Mouse (Mus musculus): ENCODE data around the gene Ryr2. TPM values are rescaled to one million over a fixed set of nuclear protein-coding genes. Genes with fewer than 3 reads are reported as not detected.
A peak's percentile ranks its signal among the peaks of the same experiment; 100 is the strongest.
"Not testable (repeated sequence)": the region's sequence is repeated elsewhere in the genome, so short reads cannot be mapped to it uniquely, and the experiment has no call there.

Ryr2 gene
- total RNA-seq (2022), result 100 to 1,000 TPM; 139 to 174 (median 157) TPM

DNA sequence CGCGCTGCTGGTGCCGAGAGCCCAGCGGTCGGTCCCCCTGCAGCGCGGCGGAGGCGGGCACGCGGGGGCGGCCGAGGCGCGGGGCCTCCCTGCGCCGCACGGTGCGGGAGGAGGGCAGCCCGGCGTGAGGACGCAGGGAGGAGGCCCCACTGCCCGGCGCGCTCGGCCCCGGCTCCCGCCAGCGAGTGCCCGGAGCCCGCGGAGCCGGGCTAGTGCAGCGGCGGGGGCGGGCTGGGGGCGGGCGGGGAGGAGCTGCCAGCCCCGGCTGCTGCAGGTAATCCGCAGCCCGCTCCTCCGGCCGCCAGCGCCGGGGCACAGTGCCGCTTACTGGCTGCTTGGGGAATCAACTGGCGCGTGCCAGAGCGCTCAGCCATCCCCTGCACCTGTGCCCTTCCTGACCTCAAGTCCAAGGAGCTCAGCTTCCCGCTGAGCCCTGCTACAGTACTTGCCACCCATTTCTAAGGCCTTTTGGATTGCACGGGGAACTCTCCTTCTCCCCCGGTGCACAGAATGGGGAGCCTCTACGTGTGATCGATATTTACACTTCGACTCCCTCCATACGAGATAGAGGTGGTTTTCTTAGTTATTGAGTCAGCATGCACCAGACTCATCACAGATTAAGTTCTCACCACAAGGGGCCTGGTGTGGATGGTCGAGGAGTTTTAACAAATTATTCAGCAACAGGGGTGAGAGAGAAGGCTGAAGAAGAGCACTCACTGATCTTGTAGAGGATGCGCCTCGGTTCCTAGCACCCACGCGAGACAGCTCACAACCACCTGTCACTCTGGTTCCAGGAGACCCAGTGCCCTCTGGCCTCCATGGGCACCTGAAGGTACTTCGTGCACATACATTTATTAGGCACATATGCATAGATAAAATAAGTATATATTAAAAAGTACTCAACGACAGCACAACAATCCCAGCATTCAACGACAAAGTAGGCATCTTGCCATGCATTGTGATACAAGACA, at the start of gene Ryr2:
Gene Ryr2, minus strand, starts transcription at position 284 of the 971 bp plus-strand sequence.
- DNase-seq (ENCODE audit: low spot score in 2 of 2), result peak; percentile 61 to 71

DNA sequence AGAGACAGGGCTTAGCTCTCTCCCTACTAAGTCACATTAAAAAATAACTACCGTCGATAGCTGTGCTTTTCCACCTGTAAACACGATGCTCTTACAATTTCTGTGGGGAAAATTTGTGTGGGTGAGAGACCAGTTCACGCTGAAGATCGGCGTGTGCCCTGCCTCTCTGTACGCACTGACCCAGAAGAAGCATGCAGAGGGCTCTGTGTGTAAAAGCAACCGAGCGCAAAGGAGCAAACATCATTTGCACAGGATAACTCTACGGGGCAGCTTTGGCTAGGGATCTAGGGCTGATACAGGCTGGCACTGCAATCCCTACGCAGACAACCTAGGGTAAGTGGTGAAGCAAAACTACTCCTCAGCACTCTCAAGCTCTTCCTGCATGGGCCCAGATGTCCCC, 47.2 kb upstream of the Ryr2 start:
- DNase-seq (ENCODE audit: low spot score in 2 of 2), result no peak

DNA sequence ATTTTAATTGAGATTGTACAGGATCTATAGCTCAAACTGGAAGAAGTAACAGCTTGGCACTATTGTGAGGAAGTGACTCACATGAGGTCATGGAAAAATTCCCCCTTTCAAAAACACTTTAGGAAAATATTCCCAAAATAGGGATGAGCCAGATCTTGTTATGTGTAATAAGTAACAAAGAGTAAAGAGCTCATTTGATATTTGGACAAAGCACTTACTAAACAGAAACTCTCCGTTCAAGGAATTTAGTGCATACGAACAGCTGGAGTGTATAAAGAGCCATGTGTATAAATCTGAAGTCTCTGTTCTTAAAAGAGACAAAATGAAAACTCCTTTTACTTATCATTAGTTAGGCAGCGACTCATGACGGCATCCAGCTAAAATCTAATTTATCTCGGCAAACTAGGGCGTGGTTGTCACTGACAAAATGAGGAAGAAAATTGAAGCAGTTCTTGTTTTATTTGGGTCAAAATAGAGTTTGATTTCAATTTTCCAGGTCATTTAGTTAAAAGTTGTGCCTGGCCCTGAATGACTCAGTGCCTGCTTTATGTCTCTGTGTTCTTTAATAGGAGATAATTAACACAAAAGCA, 40.3 kb upstream of the Ryr2 start:
- DNase-seq (ENCODE audit: low spot score in 2 of 2), result no peak

DNA sequence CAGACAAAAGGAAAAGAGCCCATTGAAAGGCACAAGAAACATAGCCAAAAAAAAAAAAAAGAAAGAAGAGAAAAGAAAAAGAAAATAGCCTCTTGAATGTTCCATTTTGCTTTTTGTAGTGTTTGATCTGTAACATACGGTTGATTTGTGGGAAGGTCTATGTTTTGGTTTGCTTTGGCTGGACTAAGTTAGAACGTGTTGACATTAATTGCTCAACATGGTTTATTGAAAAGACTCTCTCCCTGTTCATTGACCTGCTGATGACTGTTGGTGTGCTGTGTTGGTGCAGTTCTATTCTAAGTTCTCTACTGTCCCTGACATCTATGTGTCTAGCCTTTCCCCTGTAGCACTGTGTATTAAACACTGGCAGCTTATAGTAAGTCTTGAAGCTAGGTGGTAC, 39.7 kb upstream of the Ryr2 start:
- DNase-seq (ENCODE audit: low spot score in 2 of 2), result no peak

DNA sequence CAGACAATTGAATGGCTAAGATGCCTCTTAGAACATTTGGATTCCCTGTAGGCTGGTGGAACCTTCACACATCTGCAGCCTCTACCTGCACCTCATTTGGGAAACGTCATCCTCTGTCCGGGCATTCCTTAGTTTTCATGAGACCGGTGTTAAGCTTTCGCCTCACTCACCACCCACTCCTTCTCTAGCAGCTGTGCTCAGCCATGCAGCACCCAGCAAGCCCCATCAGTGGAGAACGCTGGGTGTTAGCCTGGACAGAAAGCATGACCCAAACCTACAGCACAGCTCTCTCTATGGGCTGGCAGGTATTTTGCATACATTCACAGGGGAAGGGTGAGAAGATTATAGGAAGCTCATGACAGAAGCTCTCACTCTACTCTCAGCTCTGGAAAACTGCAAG, 36.6 kb upstream of the Ryr2 start:
- DNase-seq (ENCODE audit: low spot score in 2 of 2), result no peak

DNA sequence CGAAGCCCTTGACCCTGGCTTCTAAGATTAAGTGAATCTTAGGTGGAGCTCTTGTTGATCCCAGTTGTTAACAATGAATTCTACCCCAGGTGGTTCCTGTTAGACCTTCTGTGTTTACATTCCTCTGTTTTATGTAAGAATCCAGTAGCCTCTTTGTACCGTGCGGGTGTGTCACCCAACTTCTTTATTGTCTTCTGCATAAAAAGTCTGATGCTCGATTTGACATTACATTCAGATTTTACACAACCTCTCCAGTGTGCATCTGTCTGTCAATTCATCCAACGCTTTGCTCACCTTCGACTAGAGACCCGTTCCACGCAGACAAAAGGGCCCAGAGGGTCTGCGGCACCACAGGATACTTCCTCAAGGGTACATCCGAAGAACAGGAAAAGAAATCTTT, 29.7 kb upstream of the Ryr2 start:
- DNase-seq (ENCODE audit: low spot score in 2 of 2), result not testable (repeated sequence)

DNA sequence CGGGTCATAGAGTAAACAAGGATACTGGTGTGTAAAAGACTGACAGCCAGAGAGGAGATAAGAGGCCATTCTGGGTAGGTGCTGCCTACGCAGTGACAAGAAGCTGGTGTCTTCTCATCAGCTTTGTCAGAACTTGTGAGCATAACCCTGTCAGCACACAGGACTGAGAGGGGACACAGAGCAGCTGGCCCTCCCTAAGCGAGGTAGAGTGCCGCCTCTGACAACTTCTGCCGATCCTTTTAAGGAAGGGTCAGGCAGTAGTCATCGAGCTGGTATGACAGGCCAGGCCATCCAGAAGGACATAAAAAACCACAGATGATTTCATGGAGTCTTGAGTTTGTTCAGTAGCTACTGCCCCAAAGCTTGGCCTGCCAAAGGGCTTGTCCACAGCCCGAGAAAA, 26.8 kb upstream of the Ryr2 start:
- DNase-seq (ENCODE audit: low spot score in 2 of 2), result no peak

DNA sequence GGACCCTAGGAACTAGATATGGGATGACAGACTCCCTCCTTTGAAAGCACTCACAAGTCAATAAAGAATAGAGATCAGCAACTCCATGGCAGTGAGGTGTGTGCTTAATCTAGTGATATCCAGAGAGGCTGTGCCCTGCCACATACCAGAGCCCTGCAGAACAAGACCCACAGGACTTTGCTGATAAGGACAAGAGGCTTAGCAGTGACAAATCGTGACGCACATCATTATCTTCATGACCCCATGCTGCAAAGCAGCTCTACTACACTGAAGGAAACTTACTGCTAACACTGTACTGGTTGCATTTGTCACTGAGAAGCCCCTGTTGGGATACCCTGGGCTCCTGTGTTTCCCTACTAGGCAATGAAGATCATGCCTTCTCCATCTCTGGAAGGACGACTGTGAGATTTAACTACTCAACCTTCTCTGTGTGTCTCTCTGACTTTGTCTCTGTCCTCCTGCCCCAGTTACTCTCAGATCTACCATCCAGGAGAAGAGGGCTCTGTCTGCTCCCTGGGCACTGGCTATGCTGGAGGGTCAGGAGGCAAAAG, 25.5 kb upstream of the Ryr2 start:
- no peak for DNase-seq (ENCODE audit: low spot score in 2 of 2)

DNA sequence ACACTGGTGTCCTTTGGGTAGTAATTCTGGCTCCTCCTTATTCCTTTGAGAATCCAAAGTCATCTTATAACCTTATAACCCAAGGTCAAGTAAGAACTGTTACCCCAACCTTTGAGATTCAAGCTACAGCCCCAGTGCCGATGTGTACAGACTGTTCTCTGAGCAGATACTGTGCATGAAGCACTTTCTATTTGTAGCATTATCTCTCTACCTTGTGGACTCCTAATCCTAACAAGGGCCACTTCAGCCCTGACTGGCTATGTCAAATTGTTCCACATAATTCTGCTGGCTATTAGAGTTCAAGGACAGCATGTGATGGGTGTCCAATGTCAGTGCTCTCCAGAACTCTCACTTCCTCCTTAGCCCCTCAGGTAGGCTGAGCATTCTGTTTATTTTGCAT, 22.4 kb upstream of the Ryr2 start:
- no peak for DNase-seq (ENCODE audit: low spot score in 2 of 2)

DNA sequence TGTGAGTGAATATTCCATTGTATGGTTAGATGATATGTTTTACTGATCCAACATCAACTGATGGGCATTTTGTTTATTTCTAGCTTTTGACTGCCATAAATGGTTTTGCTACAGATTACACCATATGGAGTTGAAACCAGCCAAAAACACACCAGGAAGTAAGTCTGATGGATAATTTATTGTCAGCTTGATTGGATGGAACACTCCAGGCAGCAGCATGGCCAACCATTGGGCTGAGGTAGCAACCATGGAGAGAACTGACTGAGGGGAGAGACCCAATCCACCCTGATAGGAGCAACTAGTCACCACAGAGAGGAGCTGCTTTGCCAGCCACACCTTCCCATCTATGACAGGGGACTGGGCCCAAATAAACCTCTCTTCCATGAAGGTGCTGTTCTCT, 19.4 kb upstream of the Ryr2 start:
- no peak for DNase-seq (ENCODE audit: low spot score in 2 of 2)

DNA sequence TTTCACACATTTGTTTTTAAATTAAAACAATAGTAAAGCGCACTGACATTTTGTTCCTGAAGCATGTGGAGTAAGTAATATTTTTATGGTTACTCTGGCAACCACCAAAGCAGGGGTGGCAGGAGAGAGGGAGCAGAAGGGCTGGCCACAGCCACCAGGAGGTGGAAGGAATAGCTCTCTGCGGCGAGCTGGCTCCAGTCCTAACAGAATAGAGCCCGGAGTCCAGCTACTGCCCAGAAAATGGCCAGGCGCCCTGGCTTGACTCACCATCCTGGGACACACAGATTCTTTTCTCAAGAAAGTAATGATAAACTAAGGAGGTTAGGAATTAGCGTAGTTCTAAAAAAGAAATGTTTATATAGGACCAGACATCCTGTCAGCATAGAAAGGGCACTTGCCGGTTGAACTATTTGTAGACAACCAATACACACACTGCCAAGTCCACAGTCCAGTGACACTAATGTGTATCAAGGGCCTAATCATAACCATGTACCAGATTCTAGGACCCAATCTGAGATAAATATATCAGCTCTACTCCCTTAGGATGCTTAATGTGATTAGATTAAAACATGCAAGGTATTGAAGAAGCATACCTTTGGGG, 18.3 kb upstream of the Ryr2 start:
- no peak for DNase-seq (ENCODE audit: low spot score in 2 of 2)

DNA sequence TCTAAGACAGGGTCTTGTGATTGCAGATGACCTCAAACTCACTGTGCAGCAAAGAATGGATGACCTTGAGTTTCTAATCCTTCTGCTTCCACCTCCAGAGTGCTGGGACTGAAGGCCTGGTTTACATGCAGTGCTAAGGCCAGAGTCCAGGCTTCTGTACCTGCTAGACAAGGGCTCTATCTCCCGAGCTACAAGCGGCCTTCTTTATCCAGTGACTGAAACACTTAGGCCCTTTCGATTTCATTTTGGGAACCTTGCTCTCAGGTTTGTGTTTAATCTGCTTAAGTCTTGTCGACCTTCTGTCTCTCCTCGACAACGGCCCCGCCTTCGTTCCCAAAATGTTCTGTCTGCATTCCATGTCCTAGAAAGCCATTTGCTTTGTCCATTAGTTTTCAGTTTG, 8.8 kb upstream of the Ryr2 start:
- no peak for DNase-seq (ENCODE audit: low spot score in 2 of 2)

DNA sequence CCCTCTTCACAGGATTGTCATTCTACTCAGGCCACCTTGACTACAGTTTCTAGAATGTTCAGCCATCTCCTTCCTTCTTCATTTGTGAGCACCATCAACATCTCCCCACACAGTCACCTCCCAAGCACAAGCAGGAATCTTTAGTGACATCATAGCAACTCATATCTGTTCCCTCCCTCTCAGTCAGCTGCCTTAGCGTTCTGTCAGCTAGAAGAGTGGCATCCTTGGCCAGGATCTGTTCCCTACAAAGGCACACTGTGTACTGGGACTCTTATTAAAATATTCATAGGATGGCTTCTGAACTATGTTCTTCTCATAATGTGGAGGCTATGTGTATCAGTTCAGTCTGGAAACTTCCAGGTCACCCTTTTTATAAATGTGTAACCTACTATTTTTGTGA, 8.1 kb upstream of the Ryr2 start:
- no peak for DNase-seq (ENCODE audit: low spot score in 2 of 2)

DNA sequence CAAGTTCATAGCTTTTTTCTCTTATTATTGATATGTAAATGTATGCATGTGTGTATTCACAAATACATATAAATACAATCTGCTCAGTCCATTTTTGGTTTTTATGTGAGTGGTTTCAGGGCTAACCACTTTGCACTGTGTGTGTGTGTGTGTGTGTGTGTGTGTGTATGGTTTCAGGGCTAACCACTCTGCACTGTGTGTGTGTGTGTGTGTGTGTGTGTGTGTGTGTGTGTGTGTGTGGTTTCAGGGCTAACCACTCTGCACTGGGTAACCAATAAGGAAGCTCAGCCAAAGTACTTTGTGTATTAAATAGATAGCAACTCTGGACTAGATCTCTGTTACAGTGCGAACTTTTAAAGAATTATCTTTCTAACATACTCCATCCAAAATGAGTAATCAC, 2.2 kb upstream of the Ryr2 start:
- DNase-seq (ENCODE audit: low spot score in 2 of 2), result no peak

DNA sequence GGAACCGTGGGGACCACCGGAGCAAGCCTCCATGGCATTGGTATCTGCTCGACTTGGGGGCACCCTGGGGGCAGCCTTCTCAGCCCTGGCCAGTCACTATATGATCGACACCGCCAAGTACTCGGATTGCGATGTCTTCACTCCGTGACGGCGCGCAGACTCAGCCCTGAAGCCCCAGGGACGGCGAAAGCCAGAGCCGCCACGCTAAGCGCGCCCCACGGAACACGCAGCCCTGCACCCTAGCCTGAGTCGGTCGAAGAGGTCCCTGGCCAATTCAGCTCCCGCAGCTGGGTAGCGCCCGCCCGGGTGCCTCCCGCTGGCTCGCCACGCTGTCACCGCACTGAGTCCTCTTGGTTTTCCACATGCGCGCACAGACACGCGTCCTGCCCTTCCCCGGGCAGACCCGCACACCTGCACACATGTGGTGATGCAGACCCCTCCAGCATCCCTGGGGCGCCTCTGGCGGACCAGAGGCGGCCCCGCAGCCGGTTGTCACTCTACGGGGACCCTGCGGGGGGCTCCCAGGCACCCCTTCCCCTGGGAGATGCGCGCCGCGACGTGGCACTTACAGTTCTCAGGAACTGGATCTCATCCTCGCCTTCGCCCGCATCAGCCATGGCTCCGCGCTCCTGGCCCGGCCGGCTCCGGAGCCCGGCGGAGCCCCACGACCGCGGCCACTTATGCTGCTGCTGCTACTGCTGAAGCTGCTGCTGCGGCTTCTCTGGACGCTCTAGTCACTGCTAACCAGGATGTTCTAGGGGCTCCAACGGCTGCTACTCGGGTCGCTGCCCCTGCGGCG, 716 bp downstream of the Ryr2 start:
- peak; percentile 36 to 56 for DNase-seq (ENCODE audit: low spot score in 2 of 2)

DNA sequence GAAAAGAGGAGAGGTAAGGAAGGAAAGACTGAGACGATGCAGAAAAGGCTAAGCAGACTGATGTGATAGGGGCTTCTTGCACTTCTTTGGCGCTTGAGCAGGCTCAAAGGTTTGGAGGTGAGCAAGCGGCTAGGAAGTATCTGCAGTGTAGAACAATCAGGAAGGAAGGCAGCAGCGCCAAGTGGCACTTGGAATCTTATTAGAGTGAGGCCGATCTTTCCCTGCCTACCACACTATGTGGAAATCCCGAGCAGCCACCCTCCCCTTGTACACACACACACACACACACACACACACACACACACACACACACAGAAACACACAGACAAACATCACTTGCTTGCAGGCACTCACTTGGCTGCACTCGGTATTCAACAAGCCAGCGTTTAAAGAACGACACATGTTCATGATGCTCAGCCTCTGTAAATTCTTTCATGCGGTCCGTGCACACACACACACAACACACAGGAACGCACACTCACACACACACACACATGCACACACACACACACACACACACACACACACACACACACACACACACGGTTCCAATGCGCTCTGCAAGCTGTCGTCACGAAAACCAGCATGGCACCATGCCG, 1.4 kb downstream of the Ryr2 start:
- DNase-seq (ENCODE audit: low spot score in 2 of 2), result no peak

DNA sequence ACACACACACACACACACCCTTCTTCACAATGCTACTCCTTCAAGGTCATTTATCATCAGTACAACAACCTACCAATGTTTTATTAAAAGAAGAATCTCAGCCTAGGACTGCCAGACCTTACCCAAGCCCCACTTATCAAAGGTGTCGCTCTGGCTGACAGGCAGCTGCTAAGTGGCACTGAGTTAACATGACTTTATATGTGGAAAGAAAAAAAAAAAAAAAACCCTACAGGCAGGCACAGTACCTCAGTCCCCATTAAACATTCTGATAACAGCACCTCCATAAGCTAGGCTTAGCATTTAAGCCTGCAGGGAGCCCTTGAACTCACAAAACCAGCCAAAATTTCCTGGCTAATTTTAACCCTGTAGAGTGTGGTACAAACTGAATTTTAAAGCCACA, 2.4 kb downstream of the Ryr2 start:
- no peak for DNase-seq (ENCODE audit: low spot score in 2 of 2)

DNA sequence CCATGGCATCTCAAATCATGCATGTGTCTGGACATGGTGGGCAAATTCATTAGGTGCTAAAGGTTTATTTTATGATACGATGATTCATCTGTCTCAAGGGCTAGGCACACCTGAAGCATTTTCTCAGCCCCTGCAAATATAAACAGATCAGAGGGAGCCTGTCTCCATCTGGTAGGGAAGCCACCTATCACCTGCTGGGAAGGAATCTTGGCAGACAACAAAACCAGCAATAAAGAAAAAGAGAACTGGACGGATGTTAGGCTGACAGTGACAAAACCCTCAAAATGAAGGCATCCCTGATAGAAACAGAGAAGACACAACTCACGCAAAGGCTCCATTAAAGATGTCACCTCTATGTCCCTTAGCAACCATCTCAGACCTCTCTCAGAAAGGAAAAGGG, 3.7 kb downstream of the Ryr2 start:
- no peak for DNase-seq (ENCODE audit: low spot score in 2 of 2)

DNA sequence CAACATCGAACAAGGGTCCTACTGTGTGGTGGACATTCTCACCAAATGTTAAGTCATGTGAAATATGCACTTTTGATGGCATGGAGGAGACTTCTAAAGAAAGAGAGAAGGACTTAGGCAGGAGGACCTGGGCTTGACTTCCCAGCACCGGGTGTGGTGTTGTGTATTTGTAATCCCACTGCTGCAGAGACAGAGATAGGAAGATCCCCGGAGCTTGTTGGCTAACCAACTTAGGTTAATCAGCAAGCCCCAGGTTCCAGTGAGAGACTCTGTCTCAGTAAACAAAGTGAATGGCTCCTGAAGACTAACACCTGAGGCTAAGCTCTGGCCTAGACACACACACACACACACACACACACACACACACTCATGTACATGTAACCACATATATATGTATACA, 7.3 kb downstream of the Ryr2 start:
- DNase-seq (ENCODE audit: low spot score in 2 of 2), result no peak

DNA sequence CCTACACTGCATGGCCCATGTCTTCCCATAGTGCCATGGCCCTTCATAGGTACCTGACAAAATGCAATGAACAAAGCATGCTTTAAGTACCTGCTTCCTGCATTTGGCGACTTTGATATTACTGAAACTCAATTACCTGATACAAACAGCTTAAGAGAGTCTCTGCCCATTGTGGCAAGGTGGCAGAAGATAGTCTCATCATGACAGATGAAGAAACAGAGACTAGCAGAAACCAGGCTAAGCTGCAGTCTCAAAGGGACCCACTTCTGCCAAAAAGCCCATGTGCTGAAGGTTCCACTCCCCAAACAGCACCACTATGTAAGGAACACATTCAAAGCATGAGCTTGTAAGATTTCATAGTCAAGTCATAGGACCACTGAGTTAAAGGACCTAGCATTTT, 7.8 kb downstream of the Ryr2 start:
- no peak for DNase-seq (ENCODE audit: low spot score in 2 of 2)

DNA sequence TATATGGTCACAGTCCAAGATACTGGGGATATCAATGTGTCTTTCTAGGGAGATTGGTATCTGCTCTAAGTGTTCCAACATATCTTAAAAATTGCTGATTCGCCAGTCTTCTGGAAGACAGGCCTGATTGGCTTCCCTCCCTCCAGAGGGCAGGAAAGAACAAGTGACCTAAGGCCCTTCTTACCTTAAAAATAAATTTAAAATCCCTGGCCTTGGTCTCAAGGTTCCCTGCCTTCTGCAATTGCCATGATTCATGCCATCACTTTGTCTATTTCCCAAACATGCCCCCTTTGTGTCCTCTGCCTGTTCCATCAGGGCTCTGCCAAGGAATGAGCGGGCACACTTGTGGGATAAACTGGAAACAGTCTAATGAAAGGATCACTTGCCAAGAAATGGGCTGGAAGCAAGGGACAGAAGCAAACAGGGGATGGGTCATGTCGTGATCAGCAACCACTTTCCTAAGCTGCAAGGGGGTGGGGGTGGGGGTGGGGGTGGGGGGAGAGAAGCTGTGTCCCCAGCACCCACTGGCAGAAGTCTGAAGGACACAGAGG, 10.3 kb downstream of the Ryr2 start:
- no peak for DNase-seq (ENCODE audit: low spot score in 2 of 2)
